13 mouse cellular contexts compared by ENCODE assay signal in genomic region chr9:99417288-99417846, GRCm38 (mm10). TPM values are rescaled to one million over a fixed set of nuclear protein-coding genes. Genes with fewer than 3 reads are reported as not detected.
DNase-seq lines count a peak whose midpoint lies in the region; ATAC-seq and TF ChIP-seq lines count a peak whose summit lies in the region.
"Had no signal": no experiment of that assay in that cellular context is flagged by ENCODE, and none has a peak within 500 bp of the region (broad histone marks: within the 10 kb centered on the region; RNA-seq: fewer than 3 reads in every experiment).

No protein-coding gene starts in this region.

- H3K4me3 ChIP-seq in forebrain, embryonic 12.5 days (replicated peaks) = no peak overlapping the region
- H3K4me3 ChIP-seq in forebrain, embryonic 11.5 days (ENCODE audit: low read depth, low read length) = no peak overlapping the region
- no peak overlapping the region for H3K4me3 ChIP-seq in midbrain, embryonic 10.5 days
- H3K4me3 ChIP-seq in midbrain, embryonic 11.5 days (ENCODE audit: low read depth, low read length) = no peak overlapping the region
- H3K4me3 ChIP-seq in hindbrain, postnatal 0 days (ENCODE audit: low read length) = no peak overlapping the region
- H3K4me3 ChIP-seq in midbrain, embryonic 16.5 days (ENCODE audit: low read depth, low read length) = no peak overlapping the region
- H3K4me3 ChIP-seq in heart, embryonic 10.5 days = no peak overlapping the region
- H3K4me3 ChIP-seq: stomach, embryonic 15.5 days had no signal

- H3K9ac ChIP-seq in forebrain, embryonic 12.5 days = no peak overlapping the region
- H3K9ac ChIP-seq in forebrain, embryonic 11.5 days (ENCODE audit: low read length) = no peak overlapping the region
- no peak overlapping the region for H3K9ac ChIP-seq in midbrain, embryonic 11.5 days (ENCODE audit: low read length)
- H3K9ac ChIP-seq in hindbrain, postnatal 0 days (replicated peaks; ENCODE audit: low read length) = 0 out of 2 replicates have a peak overlapping the region, but pooled peaks have one; percentile 13
- no peak overlapping the region for H3K9ac ChIP-seq in midbrain, embryonic 16.5 days (ENCODE audit: low read depth, low read length)
- H3K9ac ChIP-seq: stomach, embryonic 15.5 days had no signal

- DNase-seq in forebrain, embryonic 11.5 days (ENCODE audit: low spot score) = no peak
- no peak for DNase-seq in midbrain, embryonic 10.5 days (ENCODE audit: low spot score)
- DNase-seq in midbrain, embryonic 11.5 days (ENCODE audit: low spot score, missing footprints) = no peak
- peak; percentile 63 for DNase-seq in hindbrain, postnatal 0 days (ENCODE audit: low spot score)
- no peak for DNase-seq in MN1 (ENCODE audit: low spot score)
- DNase-seq in heart, embryonic 10.5 days (ENCODE audit: low spot score) = no peak

- no peak for TF ChIP-seq CTCF in hindbrain, postnatal 0 days (IDR thresholded peaks at IDR 0.05; ENCODE audit: low read depth)

- H3K36me3 ChIP-seq in forebrain, embryonic 12.5 days (replicated peaks) = no peaks in the 10 kb centered on the region
- H3K36me3 ChIP-seq in forebrain, embryonic 11.5 days (ENCODE audit: control insufficient read depth, insufficient read depth, low read length) = no peaks in the 10 kb centered on the region
- H3K36me3 ChIP-seq in midbrain, embryonic 10.5 days = no peaks in the 10 kb centered on the region
- no peaks in the 10 kb centered on the region for H3K36me3 ChIP-seq in midbrain, embryonic 11.5 days (ENCODE audit: control insufficient read depth, insufficient read depth, low read length)
- no peaks in the 10 kb centered on the region for H3K36me3 ChIP-seq in hindbrain, postnatal 0 days (ENCODE audit: insufficient read depth, low read length)
- no peaks in the 10 kb centered on the region for H3K36me3 ChIP-seq in midbrain, embryonic 16.5 days (ENCODE audit: control insufficient read depth, insufficient read depth, low read length)
- no peaks in the 10 kb centered on the region for H3K36me3 ChIP-seq in heart, embryonic 10.5 days
- H3K36me3 ChIP-seq: stomach, embryonic 15.5 days had no signal

- no peaks in the 10 kb centered on the region for H3K9me3 ChIP-seq in forebrain, embryonic 12.5 days
- H3K9me3 ChIP-seq in forebrain, embryonic 11.5 days (ENCODE audit: control insufficient read depth, low read length) = no peaks in the 10 kb centered on the region
- H3K9me3 ChIP-seq in midbrain, embryonic 10.5 days (replicated peaks) = no peaks in the 10 kb centered on the region
- H3K9me3 ChIP-seq in midbrain, embryonic 11.5 days (ENCODE audit: control insufficient read depth, low read length) = no peaks in the 10 kb centered on the region
- no peaks in the 10 kb centered on the region for H3K9me3 ChIP-seq in hindbrain, postnatal 0 days (ENCODE audit: low read length)
- no peaks in the 10 kb centered on the region for H3K9me3 ChIP-seq in midbrain, embryonic 16.5 days (replicated peaks; ENCODE audit: control insufficient read depth, low read length, poor library complexity, severe bottlenecking)
- H3K9me3 ChIP-seq in heart, embryonic 10.5 days = no peaks in the 10 kb centered on the region
- H3K9me3 ChIP-seq: stomach, embryonic 15.5 days had no signal

- H3K27me3 ChIP-seq in forebrain, embryonic 12.5 days = no peaks in the 10 kb centered on the region
- H3K27me3 ChIP-seq in forebrain, embryonic 11.5 days (ENCODE audit: control insufficient read depth, insufficient read depth, low read length) = no peaks in the 10 kb centered on the region
- no peaks in the 10 kb centered on the region for H3K27me3 ChIP-seq in midbrain, embryonic 10.5 days (ENCODE audit: low read depth, poor library complexity, severe bottlenecking)
- no peaks in the 10 kb centered on the region for H3K27me3 ChIP-seq in midbrain, embryonic 11.5 days (ENCODE audit: control insufficient read depth, insufficient read depth, low read length)
- no peaks in the 10 kb centered on the region for H3K27me3 ChIP-seq in hindbrain, postnatal 0 days (ENCODE audit: insufficient read depth, low read length)
- H3K27me3 ChIP-seq in midbrain, embryonic 16.5 days (ENCODE audit: control insufficient read depth, insufficient read depth, low read depth, low read length) = no peaks in the 10 kb centered on the region
- no peaks in the 10 kb centered on the region for H3K27me3 ChIP-seq in heart, embryonic 10.5 days (ENCODE audit: insufficient read depth, poor library complexity, severe bottlenecking)
- H3K27me3 ChIP-seq: stomach, embryonic 15.5 days had no signal

- no peak overlapping the region for H3K4me2 ChIP-seq in forebrain, embryonic 12.5 days
- no peak overlapping the region for H3K4me2 ChIP-seq in forebrain, embryonic 11.5 days (ENCODE audit: low read depth, low read length, severe bottlenecking)
- no peak overlapping the region for H3K4me2 ChIP-seq in midbrain, embryonic 11.5 days
- no peak overlapping the region for H3K4me2 ChIP-seq in hindbrain, postnatal 0 days (ENCODE audit: low read depth, low read length)
- H3K4me2 ChIP-seq in midbrain, embryonic 16.5 days (ENCODE audit: low read length) = no peak overlapping the region
- H3K4me2 ChIP-seq: liver, embryonic 11.5 days; stomach, embryonic 15.5 days had no signal

- WGBS in forebrain, embryonic 12.5 days = 77% methylated on average over 4 of the region's 4 CpGs
- 76% methylated on average over 4 of the region's 4 CpGs for WGBS in forebrain, embryonic 11.5 days
- WGBS in midbrain, embryonic 10.5 days = 83% methylated on average over 4 of the region's 4 CpGs
- 84% methylated on average over 4 of the region's 4 CpGs for WGBS in midbrain, embryonic 11.5 days
- WGBS in hindbrain, postnatal 0 days = 34% methylated on average over 4 of the region's 4 CpGs
- WGBS in midbrain, embryonic 16.5 days = 53% methylated on average over 4 of the region's 4 CpGs
- WGBS in heart, embryonic 10.5 days = 70% methylated on average over 4 of the region's 4 CpGs

- H3K4me1 ChIP-seq in forebrain, embryonic 12.5 days = peaks cover 20% of the 10 kb centered on the region
- H3K4me1 ChIP-seq in forebrain, embryonic 11.5 days (replicated peaks; ENCODE audit: control insufficient read depth, insufficient read depth, low read length) = no peaks in the 10 kb centered on the region
- H3K4me1 ChIP-seq in midbrain, embryonic 10.5 days = peaks cover 28% of the 10 kb centered on the region
- 0 out of 2 replicates have a peak, but pooled peaks cover 8% of the 10 kb centered on the region for H3K4me1 ChIP-seq in midbrain, embryonic 11.5 days (ENCODE audit: control insufficient read depth, insufficient read depth, low read length)
- peaks cover 28% of the 10 kb centered on the region for H3K4me1 ChIP-seq in hindbrain, postnatal 0 days (ENCODE audit: insufficient read depth, low read length)
- H3K4me1 ChIP-seq in midbrain, embryonic 16.5 days (ENCODE audit: control insufficient read depth, insufficient read depth, low read length) = peaks cover 31% of the 10 kb centered on the region
- H3K4me1 ChIP-seq in heart, embryonic 10.5 days = peaks cover 12% of the 10 kb centered on the region; the same call in 1 of the 2 replicates
- H3K4me1 ChIP-seq: stomach, embryonic 15.5 days had no signal

- ATAC-seq in forebrain, embryonic 12.5 days (ENCODE audit: low FRiP score) = no peak
- no peak for ATAC-seq in forebrain, embryonic 11.5 days (replicated peaks; ENCODE audit: low FRiP score)
- ATAC-seq in midbrain, embryonic 11.5 days (ENCODE audit: low FRiP score) = no peak
- ATAC-seq in hindbrain, postnatal 0 days = peak; percentile 78
- peak; percentile 75 for ATAC-seq in midbrain, embryonic 16.5 days

- H3K27ac ChIP-seq in forebrain, embryonic 12.5 days = peak overlapping the region; percentile 13; the same call in 1 of the 2 replicates
- no peak overlapping the region for H3K27ac ChIP-seq in forebrain, embryonic 11.5 days (ENCODE audit: low read depth, low read length)
- 0 out of 2 replicates have a peak overlapping the region, but pooled peaks have one; percentile 6 for H3K27ac ChIP-seq in midbrain, embryonic 10.5 days (replicated peaks)
- no peak overlapping the region for H3K27ac ChIP-seq in midbrain, embryonic 11.5 days (ENCODE audit: low read depth, low read length)
- peak overlapping the region; percentile 74 for H3K27ac ChIP-seq in hindbrain, postnatal 0 days
- peak overlapping the region; percentile 71 for H3K27ac ChIP-seq in midbrain, embryonic 16.5 days (ENCODE audit: low read length)
- H3K27ac ChIP-seq in heart, embryonic 10.5 days = no peak overlapping the region
- H3K27ac ChIP-seq: stomach, embryonic 15.5 days had no signal

RNA-seq across cellular contexts. Expression of gene Mras, which starts 19.8 kb away (rescaled TPM):
- polyA plus RNA-seq in forebrain, embryonic 12.5 days (2016; fragmentation: Nextera tagmentation; extraction: Ambion mirVana) = 23.8 and 26.3 TPM in 2 replicates
- polyA plus RNA-seq in forebrain, embryonic 11.5 days (2014; fragmentation: Nextera tagmentation; extraction: Ambion mirVana) = 15.5 and 16.8 TPM in 2 replicates
- polyA plus RNA-seq in midbrain, embryonic 10.5 days (2016; fragmentation: Nextera tagmentation; extraction: Ambion mirVana) = 8.0 and 11.7 TPM in 2 replicates
- polyA plus RNA-seq in midbrain, embryonic 11.5 days (2014; fragmentation: Nextera tagmentation; extraction: Ambion mirVana) = 12.1 and 15.0 TPM in 2 replicates
- 75.5 and 95.2 TPM in 2 replicates for total RNA-seq in hindbrain, postnatal 0 days (2014; rRNA removed)
- polyA plus RNA-seq in hindbrain, postnatal 0 days (2015; fragmentation: Nextera tagmentation; extraction: Ambion mirVana) = 66.9 and 74.0 TPM in 2 replicates
- polyA plus RNA-seq in midbrain, embryonic 16.5 days (2015; fragmentation: Nextera tagmentation; extraction: Ambion mirVana) = 51.2 and 53.5 TPM in 2 replicates
- 5.1 and 7.5 TPM in 2 replicates for polyA plus RNA-seq in heart, embryonic 10.5 days (2016; fragmentation: Nextera tagmentation; extraction: Ambion mirVana)

RNA-seq across cellular contexts. Expression of gene Nme9, which starts 33.9 kb away (rescaled TPM):
- 0.31 and 0.42 TPM in 2 replicates for polyA plus RNA-seq in forebrain, embryonic 12.5 days (2016; fragmentation: Nextera tagmentation; extraction: Ambion mirVana)
- not detected in 2 replicates for polyA plus RNA-seq in forebrain, embryonic 11.5 days (2014; fragmentation: Nextera tagmentation; extraction: Ambion mirVana)
- not detected in 2 replicates for polyA plus RNA-seq in midbrain, embryonic 10.5 days (2016; fragmentation: Nextera tagmentation; extraction: Ambion mirVana)
- not detected in 2 replicates for polyA plus RNA-seq in midbrain, embryonic 11.5 days (2014; fragmentation: Nextera tagmentation; extraction: Ambion mirVana)
- total RNA-seq in hindbrain, postnatal 0 days (2014; rRNA removed) = 1.0 TPM in 1 of 2 replicates, not detected in the other
- 0.64 and 0.82 TPM in 2 replicates for polyA plus RNA-seq in hindbrain, postnatal 0 days (2015; fragmentation: Nextera tagmentation; extraction: Ambion mirVana)
- polyA plus RNA-seq in midbrain, embryonic 16.5 days (2015; fragmentation: Nextera tagmentation; extraction: Ambion mirVana) = 1.3 and 1.4 TPM in 2 replicates
- not detected in 2 replicates for polyA plus RNA-seq in heart, embryonic 10.5 days (2016; fragmentation: Nextera tagmentation; extraction: Ambion mirVana)
- polyA plus RNA-seq: C2C12; frontal cortex, adult 2 months; liver, embryonic 11.5 days; neural tube, embryonic 11.5 days had no signal

RNA-seq across cellular contexts. Expression of gene Esyt3, which starts 59.0 kb away (rescaled TPM):
- 0.22 and 0.26 TPM in 2 replicates for polyA plus RNA-seq in forebrain, embryonic 12.5 days (2016; fragmentation: Nextera tagmentation; extraction: Ambion mirVana)
- 0.35 TPM in 2 replicates for polyA plus RNA-seq in forebrain, embryonic 11.5 days (2014; fragmentation: Nextera tagmentation; extraction: Ambion mirVana)
- 0.10 and 0.27 TPM in 2 replicates for polyA plus RNA-seq in midbrain, embryonic 10.5 days (2016; fragmentation: Nextera tagmentation; extraction: Ambion mirVana)
- polyA plus RNA-seq in midbrain, embryonic 11.5 days (2014; fragmentation: Nextera tagmentation; extraction: Ambion mirVana) = 0.12 and 0.34 TPM in 2 replicates
- 0.72 and 1.3 TPM in 2 replicates for total RNA-seq in hindbrain, postnatal 0 days (2014; rRNA removed)
- polyA plus RNA-seq in hindbrain, postnatal 0 days (2015; fragmentation: Nextera tagmentation; extraction: Ambion mirVana) = 0.68 and 1.00 TPM in 2 replicates
- polyA plus RNA-seq in midbrain, embryonic 16.5 days (2015; fragmentation: Nextera tagmentation; extraction: Ambion mirVana) = 0.78 and 0.99 TPM in 2 replicates
- polyA plus RNA-seq in heart, embryonic 10.5 days (2016; fragmentation: Nextera tagmentation; extraction: Ambion mirVana) = 0.11 and 0.23 TPM in 2 replicates
- polyA plus RNA-seq: C2C12 had no signal

Comparison
In these comparisons a context has a peak if more than half of its experiments do, and no peak if none do; other contexts are left out.
1. ATAC-seq: peak in hindbrain, postnatal 0 days (single experiment) and midbrain, embryonic 16.5 days (single experiment); none in forebrain, embryonic 12.5 days (single experiment), forebrain, embryonic 11.5 days (single experiment) and midbrain, embryonic 11.5 days (single experiment).
2. H3K27ac ChIP-seq: peak in forebrain, embryonic 12.5 days (single experiment), midbrain, embryonic 10.5 days (single experiment), hindbrain, postnatal 0 days (single experiment) and midbrain, embryonic 16.5 days (single experiment); none in forebrain, embryonic 11.5 days (single experiment), midbrain, embryonic 11.5 days (single experiment) and heart, embryonic 10.5 days (single experiment).